Mouse (Mus musculus) heart, postnatal 36 days (tissue): Measurements from ENCODE around the gene Mup12. TPM values are rescaled to one million over a fixed set of nuclear protein-coding genes. Genes with fewer than 3 reads are reported as not detected.
"Not testable (repeated sequence)": the region's sequence is repeated elsewhere in the genome, so short reads cannot be mapped to it uniquely, and the experiment has no call there.

Source experiments
- DNase-seq, 2 experiments: peaks; one replicate each; pipeline ENCODE4 v3.0.0; 2021 to 2022
- intact Hi-C: fragments of 180-260 bp; cut with DNase I; formaldehyde crosslinking; loops from one replicate; pipeline ENCODE4 v1.15.1; 2025
- total RNA-seq, 2 experiments: library from RNA; stranded (reverse); gene quantifications; 2 replicates each; pipeline ENCODE4 v1.2.3; 2021

Mup12 gene
- not detected for total RNA-seq

GRCm38 (mm10) chr4:60741226-60741625 lies at the start of gene Mup12:
Mup12 (minus strand) TSS chr4:60741326.
- DNase-seq, intact Hi-C loops: not testable (repeated sequence)

Other genes starting within 250 kb of the Mup12 start
- not detected for gene Mup1, start 239.4 kb downstream of the Mup12 start, total RNA-seq
- gene Mup10, start 159.1 kb downstream of the Mup12 start, total RNA-seq, result under 1 TPM in 1 of 2 experiments, not detected in 1; 0.69 TPM
- gene Mup11, start 78.9 kb downstream of the Mup12 start, total RNA-seq, result not detected
- gene Mup22, start 80.1 kb upstream of the Mup12 start, total RNA-seq, result not detected